Mouse (Mus musculus): ENCODE results near the gene Rasl10b. TPM values are rescaled to one million over a fixed set of nuclear protein-coding genes. Genes with fewer than 3 reads are reported as not detected.

Gene Rasl10b
- 22.6 and 32.3 TPM in 2 replicates for polyA plus RNA-seq (2021; fragmentation: Nextera tagmentation)
- long read RNA-seq, experiment 1, transcript Rasl10b-201 (4 exons, 996 nt), result major isoform, 45 of 181 reads
- long read RNA-seq, experiment 1, partial matches to known transcripts, result 116 of 181 reads
- long read RNA-seq, experiment 1, other reads (novel, unspliced or antisense), result 16 of 181 reads
- long read RNA-seq, experiment 2, partial matches to known transcripts, result 1 of 52 reads
- long read RNA-seq, experiment 2, other reads (novel, unspliced or antisense), result 51 of 52 reads

GRCm38 (mm10) chr11:83409087-83409754, at the start of gene Rasl10b:
Gene Rasl10b (plus strand): TSS chr11:83409137.

GRCm38 (mm10) chr11:83429355-83429754, 20.4 kb downstream of the Rasl10b start, which contains the start of gene Gas2l2:
Gene Gas2l2 (minus strand): TSS chr11:83429455.

GRCm38 (mm10) chr11:83437377-83437776, 28.4 kb downstream of the Rasl10b start, which contains the start of gene 1700020L24Rik:
Gene 1700020L24Rik (plus strand): TSS chr11:83437677.

GRCm38 (mm10) chr11:83462711-83463244, 53.8 kb downstream of the Rasl10b start, which contains the start of gene Mmp28:
Gene Mmp28 (minus strand): TSS chr11:83463071.

Other genes with a start within 250 kb of the Rasl10b start
- gene Slfn4, start 234.0 kb upstream of the Rasl10b start, polyA plus RNA-seq (2021; fragmentation: Nextera tagmentation), result not detected in 2 replicates
- 0.13 and 0.14 TPM in 2 replicates for gene Slfn3, start 217.8 kb upstream of the Rasl10b start, polyA plus RNA-seq (2021; fragmentation: Nextera tagmentation)
- gene Slfn14, start 122.4 kb upstream of the Rasl10b start, polyA plus RNA-seq (2021; fragmentation: Nextera tagmentation), result not detected in 2 replicates
- 65.4 and 103 TPM in 2 replicates for gene Ap2b1, start 110.1 kb upstream of the Rasl10b start, polyA plus RNA-seq (2021; fragmentation: Nextera tagmentation)
- gene Pex12, start 106.6 kb upstream of the Rasl10b start, polyA plus RNA-seq (2021; fragmentation: Nextera tagmentation), result 8.9 and 11.4 TPM in 2 replicates
- 0.29 TPM in 2 replicates for gene Gas2l2, start 20.3 kb downstream of the Rasl10b start, polyA plus RNA-seq (2021; fragmentation: Nextera tagmentation)
- gene 1700020L24Rik, start 28.5 kb downstream of the Rasl10b start, polyA plus RNA-seq (2021; fragmentation: Nextera tagmentation), result 0.82 and 1.1 TPM in 2 replicates
- gene Mmp28, start 53.9 kb downstream of the Rasl10b start, polyA plus RNA-seq (2021; fragmentation: Nextera tagmentation), result 1.0 and 2.0 TPM in 2 replicates
- 0.81 and 0.97 TPM in 2 replicates for gene Taf15, start 63.9 kb downstream of the Rasl10b start, polyA plus RNA-seq (2021; fragmentation: Nextera tagmentation)
- gene Heatr9, start 113.0 kb downstream of the Rasl10b start, polyA plus RNA-seq (2021; fragmentation: Nextera tagmentation), result not detected in 2 replicates
- 0.74 and 5.3 TPM in 2 replicates for gene Ccl5, start 121.4 kb downstream of the Rasl10b start, polyA plus RNA-seq (2021; fragmentation: Nextera tagmentation)
- gene Ccl9, start 169.5 kb downstream of the Rasl10b start, polyA plus RNA-seq (2021; fragmentation: Nextera tagmentation), result 0.67 and 2.3 TPM in 2 replicates
- 3.0 TPM in 2 replicates for gene Ccl6, start 183.9 kb downstream of the Rasl10b start, polyA plus RNA-seq (2021; fragmentation: Nextera tagmentation)
- not detected in 2 replicates for gene Rpl9-ps1, start 236.5 kb downstream of the Rasl10b start, polyA plus RNA-seq (2021; fragmentation: Nextera tagmentation)
- gene Ccl3, start 240.2 kb downstream of the Rasl10b start, polyA plus RNA-seq (2021; fragmentation: Nextera tagmentation), result 1.0 and 1.1 TPM in 2 replicates

All from left cerebral cortex, adult 6 months (tissue).